11 mouse cellular contexts compared by ENCODE assay signal in the genomic region with DNA sequence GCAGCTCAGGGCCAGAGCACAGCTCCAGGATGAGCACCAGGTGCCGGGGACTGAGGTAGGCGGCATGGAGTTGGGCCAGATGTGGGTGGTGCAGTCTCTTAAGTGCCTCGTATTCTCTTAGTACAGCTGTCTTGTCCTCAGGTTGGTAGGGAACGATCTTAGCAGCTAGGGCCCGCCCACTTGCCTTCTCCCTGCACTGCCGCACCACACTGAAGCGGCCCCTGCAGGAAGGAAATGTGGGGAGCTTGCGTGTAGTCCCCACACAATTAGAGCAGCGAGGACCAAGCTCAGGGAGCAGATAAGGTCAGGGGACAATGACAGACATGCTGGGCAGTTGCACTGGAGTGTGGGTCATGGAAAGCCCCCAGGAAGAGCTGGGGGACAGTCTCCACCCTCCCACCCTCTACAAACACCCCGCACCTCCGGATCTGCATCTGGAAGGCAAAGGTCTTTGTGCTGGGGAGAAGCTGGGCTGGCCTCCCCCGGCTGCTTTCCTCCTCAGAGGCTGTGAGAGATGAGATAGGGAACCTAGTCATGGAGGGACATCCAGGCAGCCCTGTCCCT. TPM values are rescaled to one million over a fixed set of nuclear protein-coding genes. Genes with fewer than 3 reads are reported as not detected.
DNase-seq lines count a peak whose midpoint lies in the region; ATAC-seq and TF ChIP-seq lines count a peak whose summit lies in the region.
"Had no signal": no experiment of that assay in that cellular context is flagged by ENCODE, and none has a peak within 500 bp of the region (broad histone marks: within the 10 kb centered on the region; RNA-seq: fewer than 3 reads in every experiment).

No protein-coding gene starts in this region.

- DNase-seq in left cerebral cortex, adult 2 months (ENCODE audit: extremely low spot score in 1 of 2, low spot score in 2 of 2), result no peak
- DNase-seq in left cerebral cortex, adult 11 months (ENCODE audit: low spot score), result no peak
- no peak for DNase-seq in heart, postnatal 0 days (ENCODE audit: low spot score)
- no peak for DNase-seq in stomach, postnatal 0 days (ENCODE audit: low spot score)
- no peak for DNase-seq in cerebellum, adult 9-10 months
- DNase-seq: adrenal gland, postnatal 36 days; gastrocnemius, postnatal 10 days; right cerebral cortex, postnatal 14 days had no signal

- 39% methylated on average over 12 of the region's 12 CpGs for whole genome bisulfite sequencing in heart, postnatal 0 days
- WGBS in stomach, postnatal 0 days, result 53% methylated on average over 12 of the region's 12 CpGs

- peak overlapping the region; percentile 24 for H3K4me2 ChIP-seq in heart, postnatal 0 days (ENCODE audit: low read depth, low read length)
- no peak overlapping the region for H3K4me2 ChIP-seq in stomach, postnatal 0 days (replicated peaks; ENCODE audit: low read depth)
- H3K4me2 ChIP-seq: kidney, embryonic 15.5 days had no signal

- H3K27me3 ChIP-seq in heart, postnatal 0 days (ENCODE audit: control insufficient read depth, insufficient read depth, low read length), result peaks cover 5% of the 10 kb centered on the region; the same call in 1 of the 2 replicates
- no peaks in the 10 kb centered on the region for H3K27me3 ChIP-seq in stomach, postnatal 0 days (ENCODE audit: control insufficient read depth, insufficient read depth, low read length)

- no peak overlapping the region for H3K27ac ChIP-seq in left cerebral cortex, adult 2 months
- no peak overlapping the region for H3K27ac ChIP-seq in heart, postnatal 0 days (ENCODE audit: low read depth)
- no peak overlapping the region for H3K27ac ChIP-seq in stomach, postnatal 0 days (replicated peaks)
- H3K27ac ChIP-seq: kidney, embryonic 15.5 days had no signal

- H3K9me3 ChIP-seq in heart, postnatal 0 days (replicated peaks; ENCODE audit: control insufficient read depth, low read length), result no peaks in the 10 kb centered on the region
- no peaks in the 10 kb centered on the region for H3K9me3 ChIP-seq in stomach, postnatal 0 days (ENCODE audit: control insufficient read depth, low read length)
- H3K9me3 ChIP-seq: kidney, embryonic 15.5 days had no signal

- TF ChIP-seq CTCF in left cerebral cortex, adult 2 months (IDR thresholded peaks at IDR 0.05), result peak; percentile 26
- peak; percentile 12; the same call in 1 of the 2 replicates for TF ChIP-seq CTCF in heart, postnatal 0 days (IDR thresholded peaks at IDR 0.05; ENCODE audit: low read depth)
- peak; percentile 21; the same call in 1 of the 2 replicates for TF ChIP-seq CTCF in stomach, postnatal 0 days (IDR thresholded peaks at IDR 0.05; ENCODE audit: low read depth)

- peak; percentile 46 for ATAC-seq in activated CD4-positive, CD25-positive, alpha-beta regulatory T cell, adult 4 months
- ATAC-seq in heart, postnatal 0 days (ENCODE audit: insufficient read depth, low read depth), result no peak
- ATAC-seq in stomach, postnatal 0 days (ENCODE audit: low FRiP score, low TSS enrichment), result no peak
- no peak for ATAC-seq in monocyte, adult 5-6 weeks (replicated peaks; ENCODE audit: insufficient number of reproducible peaks, low FRiP score, low TSS enrichment, poor library complexity, severe bottlenecking)

- no peak overlapping the region for H3K4me3 ChIP-seq in left cerebral cortex, adult 2 months
- no peak overlapping the region for H3K4me3 ChIP-seq in heart, postnatal 0 days (ENCODE audit: low read depth, low read length)
- H3K4me3 ChIP-seq in stomach, postnatal 0 days (ENCODE audit: low read depth, low read length), result no peak overlapping the region
- H3K4me3 ChIP-seq: kidney, embryonic 15.5 days had no signal

- peaks cover 23% of the 10 kb centered on the region for H3K36me3 ChIP-seq in heart, postnatal 0 days (replicated peaks; ENCODE audit: control insufficient read depth, insufficient read depth, low read length)
- H3K36me3 ChIP-seq in stomach, postnatal 0 days (ENCODE audit: control insufficient read depth, insufficient read depth, low read length), result peaks cover 1% of the 10 kb centered on the region; the same call in 1 of the 2 replicates

- H3K4me1 ChIP-seq in heart, postnatal 0 days (ENCODE audit: control insufficient read depth, insufficient read depth), result peaks cover 82% of the 10 kb centered on the region
- no peaks in the 10 kb centered on the region for H3K4me1 ChIP-seq in stomach, postnatal 0 days (replicated peaks; ENCODE audit: control insufficient read depth, insufficient read depth)

- intact Hi-C loops in left cerebral cortex, adult 2 months (cut with DNase I), result no loop called here

- TF ChIP-seq EP300 in heart, postnatal 0 days (IDR thresholded peaks at IDR 0.05; ENCODE audit: low read depth), result no peak
- TF ChIP-seq EP300 in stomach, postnatal 0 days (optimal IDR thresholded peaks at IDR 0.05), result no peak

- no peak overlapping the region; the same call in 1 of the 2 replicates for H3K9ac ChIP-seq in heart, postnatal 0 days (replicated peaks; ENCODE audit: low read depth, low read length)
- no peak overlapping the region for H3K9ac ChIP-seq in stomach, postnatal 0 days (ENCODE audit: low read length)
- H3K9ac ChIP-seq: kidney, embryonic 15.5 days had no signal

RNA-seq across cellular contexts. Expression of a gene that starts 18.0 kb away (rescaled TPM):
- total RNA-seq in left cerebral cortex, adult 2 months (2021), result 10 to 100 TPM; 25.6 to 26.1 TPM
- polyA plus RNA-seq in activated CD4-positive, CD25-positive, alpha-beta regulatory T cell, adult 4 months (2017; shearing (Covaris generic)), result 10 to 100 TPM; 18.5 to 22.2 TPM
- total RNA-seq in heart, postnatal 0 days (2014; rRNA removed; ENCODE audit: low replicate concordance), result 36.8 and 37.4 TPM in 2 replicates
- polyA plus RNA-seq in heart, postnatal 0 days (2015; fragmentation: Nextera tagmentation; extraction: Ambion mirVana), result 26.0 and 26.5 TPM in 2 replicates
- polyA plus RNA-seq in stomach, postnatal 0 days (2015; fragmentation: Nextera tagmentation; extraction: Ambion mirVana), result 9.9 and 11.0 TPM in 2 replicates
- 32.0 to 47.3 TPM (median 32.7 TPM) in 3 replicates for total RNA-seq in monocyte, adult 5-6 weeks (2017)

RNA-seq across cellular contexts. Expression of a gene that starts 41.4 kb away (rescaled TPM):
- 10 to 100 TPM; 55.5 to 59.1 TPM for total RNA-seq in left cerebral cortex, adult 2 months (2021)
- 1 to 10 TPM; 3.5 to 5.4 TPM for polyA plus RNA-seq in activated CD4-positive, CD25-positive, alpha-beta regulatory T cell, adult 4 months (2017; shearing (Covaris generic))
- total RNA-seq in heart, postnatal 0 days (2014; rRNA removed; ENCODE audit: low replicate concordance), result 90.4 and 94.8 TPM in 2 replicates
- 43.1 and 63.4 TPM in 2 replicates for polyA plus RNA-seq in heart, postnatal 0 days (2015; fragmentation: Nextera tagmentation; extraction: Ambion mirVana)
- polyA plus RNA-seq in stomach, postnatal 0 days (2015; fragmentation: Nextera tagmentation; extraction: Ambion mirVana), result 18.7 and 19.1 TPM in 2 replicates
- 35.6 to 52.4 TPM (median 42.1 TPM) in 3 replicates for total RNA-seq in monocyte, adult 5-6 weeks (2017)

RNA-seq across cellular contexts. Expression of a gene that starts 41.4 kb away (rescaled TPM):
- total RNA-seq in left cerebral cortex, adult 2 months (2021), result 1 to 10 TPM; 4.8 to 4.9 TPM
- polyA plus RNA-seq in activated CD4-positive, CD25-positive, alpha-beta regulatory T cell, adult 4 months (2017; shearing (Covaris generic)), result under 1 TPM; 0.17 to 0.20 TPM
- 0.62 TPM in 1 of 2 replicates, not detected in the other for total RNA-seq in heart, postnatal 0 days (2014; rRNA removed; ENCODE audit: low replicate concordance)
- 0.26 and 0.33 TPM in 2 replicates for polyA plus RNA-seq in heart, postnatal 0 days (2015; fragmentation: Nextera tagmentation; extraction: Ambion mirVana)
- 0.05 and 0.08 TPM in 2 replicates for polyA plus RNA-seq in stomach, postnatal 0 days (2015; fragmentation: Nextera tagmentation; extraction: Ambion mirVana)
- 0.29 TPM in 1 of 3 replicates, not detected in the others for total RNA-seq in monocyte, adult 5-6 weeks (2017)

RNA-seq across cellular contexts. Expression of a gene that starts 47.2 kb away (rescaled TPM):
- 10 to 100 TPM; 88.5 to 98.9 TPM for total RNA-seq in left cerebral cortex, adult 2 months (2021)
- 1 to 10 TPM; 1.8 to 4.2 TPM for polyA plus RNA-seq in activated CD4-positive, CD25-positive, alpha-beta regulatory T cell, adult 4 months (2017; shearing (Covaris generic))
- 26.3 and 44.3 TPM in 2 replicates for total RNA-seq in heart, postnatal 0 days (2014; rRNA removed; ENCODE audit: low replicate concordance)
- polyA plus RNA-seq in heart, postnatal 0 days (2015; fragmentation: Nextera tagmentation; extraction: Ambion mirVana), result 7.0 and 8.2 TPM in 2 replicates
- 7.5 and 8.9 TPM in 2 replicates for polyA plus RNA-seq in stomach, postnatal 0 days (2015; fragmentation: Nextera tagmentation; extraction: Ambion mirVana)
- total RNA-seq in monocyte, adult 5-6 weeks (2017), result 1.7 TPM in 2 of 3 replicates, not detected in the other

RNA-seq across cellular contexts. Expression of a gene that starts 57.2 kb away (rescaled TPM):
- 100 to 1,000 TPM; 445 to 469 TPM for total RNA-seq in left cerebral cortex, adult 2 months (2021)
- polyA plus RNA-seq in activated CD4-positive, CD25-positive, alpha-beta regulatory T cell, adult 4 months (2017; shearing (Covaris generic)), result 10 to 100 TPM; 11.4 to 17.9 TPM
- 301 and 362 TPM in 2 replicates for total RNA-seq in heart, postnatal 0 days (2014; rRNA removed; ENCODE audit: low replicate concordance)
- 145 and 147 TPM in 2 replicates for polyA plus RNA-seq in heart, postnatal 0 days (2015; fragmentation: Nextera tagmentation; extraction: Ambion mirVana)
- polyA plus RNA-seq in stomach, postnatal 0 days (2015; fragmentation: Nextera tagmentation; extraction: Ambion mirVana), result 136 and 140 TPM in 2 replicates
- total RNA-seq in monocyte, adult 5-6 weeks (2017), result 42.2 to 79.7 TPM (median 47.8 TPM) in 3 replicates
